Mouse (Mus musculus) B cell, adult 67 days (primary cell): Measurements from ENCODE around the gene Crisp4. TPM values are rescaled to one million over a fixed set of nuclear protein-coding genes. Genes with fewer than 3 reads are reported as not detected.

Source experiments
- total RNA-seq, 2 experiments: library from RNA; stranded (reverse); gene quantifications; 4 replicates each; pipeline ENCODE4 v1.2.4; 2023

The Crisp4 gene
- total RNA-seq = not detected

GRCm38 (mm10) chr1:18145802-18146201 is at the start of gene Crisp4:
Gene Crisp4 (minus strand): TSS chr1:18145902.

Other genes starting within 250 kb of the Crisp4 start
- gene Defb18, start 91.5 kb upstream of the Crisp4 start, total RNA-seq = not detected
- not detected for gene Defb41, start 119.2 kb upstream of the Crisp4 start, total RNA-seq